Mouse (Mus musculus): ENCODE results near the gene Eln. TPM values are rescaled to one million over a fixed set of nuclear protein-coding genes. Genes with fewer than 3 reads are reported as not detected.

Gene Eln
- polyA plus RNA-seq (2012; rRNA removed), result 3.5 and 3.6 TPM in 2 replicates
- polyA plus RNA-seq (2014; fragmentation: Nextera tagmentation; extraction: Ambion mirVana), result 1.7 and 2.1 TPM in 2 replicates

DNA sequence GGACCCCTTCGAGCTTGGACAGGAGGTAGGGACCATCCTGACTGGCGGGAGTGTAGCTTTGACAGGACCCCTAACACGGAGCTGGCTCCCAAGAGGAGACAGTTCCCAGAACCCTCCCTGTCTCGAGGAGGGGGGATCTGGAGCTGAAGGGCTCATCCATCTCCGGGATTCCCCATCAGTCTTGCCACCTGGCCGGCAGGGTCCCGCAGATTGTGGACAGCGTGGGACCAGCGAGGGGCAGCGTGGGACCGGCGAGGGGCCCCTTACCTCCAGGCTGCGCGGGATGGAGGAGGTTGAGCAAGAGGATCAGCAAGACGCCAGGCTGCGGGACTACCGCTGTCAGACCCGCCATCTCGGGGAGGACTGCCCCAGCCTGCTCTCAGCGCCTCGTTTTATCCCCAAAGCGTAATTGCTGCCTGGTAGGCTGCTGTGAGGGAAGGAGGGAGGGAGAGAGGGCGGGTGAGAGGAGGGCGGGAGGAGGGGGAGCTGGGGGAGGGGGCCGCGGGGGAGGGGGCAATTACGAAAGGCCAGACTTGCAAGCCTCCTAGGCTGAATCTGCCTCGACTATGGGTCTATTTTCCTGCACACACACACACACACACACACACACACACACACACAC lies at the start of gene Eln:
Gene Eln, minus strand, starts transcription at position 434 of the 622 bp plus-strand sequence.
- WGBS (ENCODE audit: insufficient replicate concordance), result 4% methylated on average over 26 of the region's 28 CpGs
- Histone ChIP-seq H3K9me3 (ENCODE audit: control insufficient read depth, low read length) (no peaks in the 10 kb centered on the region), H3K27me3 (ENCODE audit: control insufficient read depth, insufficient read depth, low read length) (no peaks in the 10 kb centered on the region; the same call in 1 of the 2 replicates), H3K4me1 (replicated peaks; ENCODE audit: control insufficient read depth in 2 of 2, insufficient read depth in 2 of 2, low read length in 1 of 2) (no peaks in the 10 kb centered on the region), H3K4me2 (ENCODE audit: low read depth) (peak within 1 kb of the TSS; percentile 46), H3K36me3 (replicated peaks; ENCODE audit: control insufficient read depth, insufficient read depth, low read depth) (no peaks in the 10 kb centered on the region), H3K4me3 (ENCODE audit: insufficient read depth in 1 of 2, low read depth in 2 of 2, low read length in 2 of 2) (peak within 1 kb of the TSS in 1 of 2 experiments; percentile 20; a peak in 2 of 4 replicates), H3K9ac (replicated peaks) (no peak within 1 kb of the TSS), H3K27ac (no peak within 1 kb of the TSS)
- DNase-seq (ENCODE audit: low read depth in 3 of 3, low spot score in 3 of 3) (no peak), ATAC-seq (ENCODE audit: insufficient read depth) (no peak)
- no peak for TF ChIP-seq CTCF (IDR thresholded peaks at IDR 0.05; ENCODE audit: low read depth)
- TF ChIP-seq EP300 (IDR thresholded peaks at IDR 0.05; ENCODE audit: low read depth), result no peak

DNA sequence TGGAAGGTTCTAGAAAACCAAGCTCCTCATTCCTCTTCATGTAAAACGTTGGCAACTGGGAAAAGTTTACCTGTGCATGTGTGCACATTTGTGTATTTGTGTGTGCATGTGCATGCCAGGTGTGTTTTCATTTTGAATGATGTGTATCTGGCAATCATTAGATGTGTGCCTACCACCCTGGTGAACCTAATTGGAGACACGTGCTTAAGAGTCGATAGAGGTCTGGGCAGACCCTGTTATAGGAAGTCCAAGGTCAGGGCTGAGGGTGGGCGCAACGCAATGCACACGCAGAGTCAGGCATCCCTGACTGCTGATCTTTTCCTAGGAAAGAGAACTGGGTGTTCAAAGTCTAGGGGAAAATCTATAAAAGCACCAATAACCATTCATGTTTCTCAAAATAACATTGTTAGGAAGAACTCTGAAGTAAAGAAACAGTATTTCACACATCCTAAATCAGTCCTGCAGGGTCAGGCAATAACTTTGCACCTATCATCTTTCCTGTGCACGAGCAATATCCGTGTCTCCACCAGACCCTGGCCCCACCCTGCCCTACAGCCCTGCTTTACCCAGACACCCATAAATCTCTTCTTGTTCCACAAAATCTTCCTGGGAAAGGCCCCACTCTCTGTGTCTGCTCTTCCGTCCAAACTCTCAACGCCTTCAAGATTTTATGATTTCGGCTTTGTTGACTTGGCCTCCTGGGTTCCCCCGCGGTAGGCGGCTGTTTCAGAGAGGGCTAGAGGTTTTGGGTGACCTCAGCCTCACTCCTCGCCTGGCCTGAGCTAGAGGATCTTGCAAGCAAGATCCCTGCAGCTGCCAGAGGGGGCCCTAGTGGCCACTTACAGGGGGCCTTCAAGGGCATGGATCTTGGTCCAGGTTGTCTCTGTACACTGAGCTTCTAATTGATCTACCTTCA lies 43.2 kb upstream of the Eln start:
- no peak for DNase-seq (ENCODE audit: low read depth in 3 of 3, low spot score in 3 of 3)
- WGBS (ENCODE audit: insufficient replicate concordance), result 67% methylated on average over 15 of the region's 15 CpGs
- TF ChIP-seq EP300 (IDR thresholded peaks at IDR 0.05; ENCODE audit: low read depth) (no peak), CTCF (IDR thresholded peaks at IDR 0.05; ENCODE audit: low read depth) (no peak)

GRCm38 (mm10) chr5:134788237-134788636 lies 41.1 kb upstream of the Eln start:
- 33% methylated on average over 12 of the region's 12 CpGs for WGBS (ENCODE audit: insufficient replicate concordance)
- H3K4me2 ChIP-seq (ENCODE audit: low read depth), result no peak overlapping the region
- H3K9ac ChIP-seq (replicated peaks), result no peak overlapping the region
- H3K4me1 ChIP-seq (replicated peaks; ENCODE audit: control insufficient read depth in 2 of 2, insufficient read depth in 2 of 2, low read length in 1 of 2), result no peaks in the 10 kb centered on the region
- no peak for ATAC-seq (ENCODE audit: insufficient read depth)
- no peaks in the 10 kb centered on the region for H3K27me3 ChIP-seq (ENCODE audit: control insufficient read depth, insufficient read depth, low read length)
- no peaks in the 10 kb centered on the region for H3K9me3 ChIP-seq (ENCODE audit: control insufficient read depth, low read length)
- no peak overlapping the region for H3K4me3 ChIP-seq (ENCODE audit: insufficient read depth in 1 of 2, low read depth in 2 of 2, low read length in 2 of 2)
- H3K27ac ChIP-seq, result no peak overlapping the region
- no peaks in the 10 kb centered on the region for H3K36me3 ChIP-seq (replicated peaks; ENCODE audit: control insufficient read depth, insufficient read depth, low read depth)
- no peak for DNase-seq (ENCODE audit: low read depth in 3 of 3, low spot score in 3 of 3)
- TF ChIP-seq EP300 (IDR thresholded peaks at IDR 0.05; ENCODE audit: low read depth) (no peak), CTCF (IDR thresholded peaks at IDR 0.05; ENCODE audit: low read depth) (no peak)

More for the DNA sequence above, 43.2 kb upstream of the Eln start:
- Histone ChIP-seq H3K36me3 (replicated peaks; ENCODE audit: control insufficient read depth, insufficient read depth, low read depth) (no peaks in the 10 kb centered on the region), H3K4me2 (ENCODE audit: low read depth) (no peak overlapping the region), H3K27me3 (ENCODE audit: control insufficient read depth, insufficient read depth, low read length) (no peaks in the 10 kb centered on the region), H3K4me3 (ENCODE audit: insufficient read depth in 1 of 2, low read depth in 2 of 2, low read length in 2 of 2) (no peak overlapping the region), H3K9me3 (ENCODE audit: control insufficient read depth, low read length) (no peaks in the 10 kb centered on the region), H3K27ac (no peak overlapping the region), H3K4me1 (replicated peaks; ENCODE audit: control insufficient read depth in 2 of 2, insufficient read depth in 2 of 2, low read length in 1 of 2) (no peaks in the 10 kb centered on the region), H3K9ac (replicated peaks) (no peak overlapping the region)
- no peak for ATAC-seq (ENCODE audit: insufficient read depth)

GRCm38 (mm10) chr5:134785691-134786371 lies 38.7 kb upstream of the Eln start:
- ATAC-seq (ENCODE audit: insufficient read depth) (no peak), DNase-seq (ENCODE audit: low read depth in 3 of 3, low spot score in 3 of 3) (no peak)
- no peaks in the 10 kb centered on the region for H3K27me3 ChIP-seq (ENCODE audit: control insufficient read depth, insufficient read depth, low read length)
- no peaks in the 10 kb centered on the region for H3K36me3 ChIP-seq (replicated peaks; ENCODE audit: control insufficient read depth, insufficient read depth, low read depth)
- H3K4me3 ChIP-seq (ENCODE audit: insufficient read depth in 1 of 2, low read depth in 2 of 2, low read length in 2 of 2), result no peak overlapping the region
- H3K9me3 ChIP-seq (ENCODE audit: control insufficient read depth, low read length), result no peaks in the 10 kb centered on the region
- H3K9ac ChIP-seq (replicated peaks), result no peak overlapping the region
- no peak overlapping the region for H3K27ac ChIP-seq
- TF ChIP-seq CTCF (IDR thresholded peaks at IDR 0.05; ENCODE audit: low read depth), result no peak
- no peak for TF ChIP-seq EP300 (IDR thresholded peaks at IDR 0.05; ENCODE audit: low read depth)
- H3K4me1 ChIP-seq (replicated peaks; ENCODE audit: control insufficient read depth in 2 of 2, insufficient read depth in 2 of 2, low read length in 1 of 2), result no peaks in the 10 kb centered on the region
- 73% methylated on average over 25 of the region's 25 CpGs for WGBS (ENCODE audit: insufficient replicate concordance)
- H3K4me2 ChIP-seq (ENCODE audit: low read depth), result no peak overlapping the region
